16 mouse cellular contexts compared by ENCODE assay signal in genomic region chr3:99858922-99859321, GRCm38 (mm10). TPM values are rescaled to one million over a fixed set of nuclear protein-coding genes. Genes with fewer than 3 reads are reported as not detected.
DNase-seq lines count a peak whose midpoint lies in the region; ATAC-seq and TF ChIP-seq lines count a peak whose summit lies in the region.
"Had no signal": no experiment of that assay in that cellular context is flagged by ENCODE, and none has a peak within 500 bp of the region (broad histone marks: within the 10 kb centered on the region; RNA-seq: fewer than 3 reads in every experiment).

No protein-coding gene starts in this region.

- H3K4me3 ChIP-seq in CH12.LX (replicated peaks in 1 of 3; ENCODE audit: low read depth in 2 of 3, low read length in 2 of 3, poor library complexity in 1 of 3), result no peak overlapping the region
- H3K4me3 ChIP-seq: forebrain, embryonic 12.5 days had no signal

- H3K9ac ChIP-seq in CH12.LX (ENCODE audit: insufficient read depth, low read depth), result no peak overlapping the region
- H3K9ac ChIP-seq: forebrain, embryonic 12.5 days had no signal

- H3K27ac ChIP-seq in CH12.LX (ENCODE audit: insufficient read depth, low read depth), result no peak overlapping the region
- H3K27ac ChIP-seq: forebrain, embryonic 12.5 days had no signal

- in situ Hi-C loops in CH12.LX (cut with MboI; ENCODE audit: low pct_ligation_motif_present, low pct_unique_long_range_greater_than_20kb, low sequenced_read_pairs), result no loop called here

- peaks cover 0 to 20% of the 10 kb centered on the region in 2 experiments; a peak in 2 of 4 replicates for H3K4me1 ChIP-seq in CH12.LX (ENCODE audit: control insufficient read depth in 1 of 2, insufficient read depth in 2 of 2)
- H3K4me1 ChIP-seq: forebrain, embryonic 12.5 days had no signal

- no peak overlapping the region for H3K4me2 ChIP-seq in CH12.LX (ENCODE audit: insufficient read depth, low read depth, poor library complexity, severe bottlenecking)
- H3K4me2 ChIP-seq: forebrain, embryonic 12.5 days had no signal

- peak; percentile 40 for TF ChIP-seq RAD21 in CH12.LX (IDR thresholded peaks at IDR 0.05; ENCODE audit: low read depth, low read length)

- no peaks in the 10 kb centered on the region for H3K79me2 ChIP-seq in CH12.LX (replicated peaks; ENCODE audit: control insufficient read depth, extremely low read depth, insufficient read depth, poor library complexity, severe bottlenecking)

- TF ChIP-seq POLR2A in CH12.LX (IDR thresholded peaks at IDR 0.05; ENCODE audit: low read depth, low read length), result no peak

- TF ChIP-seq CTCF in CH12.LX (conservative IDR thresholded peaks at IDR 0.05 in 1 of 2, IDR thresholded peaks at IDR 0.05 in 1 of 2; ENCODE audit: low read depth in 2 of 2, low read length in 2 of 2), result peak; percentile 24 to 60; a peak in 2 of 4 replicates

- H3K9me3 ChIP-seq in CH12.LX (replicated peaks; ENCODE audit: low read length), result no peaks in the 10 kb centered on the region
- H3K9me3 ChIP-seq: forebrain, embryonic 12.5 days had no signal

- no peak for ATAC-seq in erythroid progenitor cell, adult 5-6 weeks (replicated peaks; ENCODE audit: low FRiP score, poor library complexity, severe bottlenecking)

- TF ChIP-seq EP300 in CH12.LX (IDR thresholded peaks at IDR 0.05; ENCODE audit: low read length), result no peak

- peak; percentile 10 to 33 for DNase-seq in cerebellum, postnatal 14 days
- no peak for DNase-seq in cerebellum, postnatal 36 days
- DNase-seq in kidney, postnatal 4 days, result peak; percentile 26 to 27
- DNase-seq in kidney, adult 8-10 months, result no peak
- peak; percentile 18 for DNase-seq in CH12.LX (ENCODE audit: extremely low read depth)
- peak; percentile 23 for DNase-seq in R1 (ENCODE audit: low read depth, low spot score)
- no peak for DNase-seq in urinary bladder, postnatal 25 days (ENCODE audit: low spot score)
- DNase-seq: adrenal gland, adult 2 months; cerebellum, adult 9-10 months; spleen, adult 18-20 months had no signal

- no peaks in the 10 kb centered on the region for H3K27me3 ChIP-seq in CH12.LX (replicated peaks)
- H3K27me3 ChIP-seq: forebrain, embryonic 12.5 days had no signal

- dilution Hi-C loops in CH12.LX (cut with MboI; ENCODE audit: extremely low pct_ligation_motif_present, extremely low pct_unique_long_range_greater_than_20kb, low sequenced_read_pairs), result no loop called here

- no peaks in the 10 kb centered on the region for H3K36me3 ChIP-seq in CH12.LX (replicated peaks in 1 of 2; ENCODE audit: control insufficient read depth in 1 of 2, insufficient read depth in 1 of 2, low read length in 1 of 2)
- H3K36me3 ChIP-seq: forebrain, embryonic 12.5 days had no signal

TF ChIP-seq in CH12.LX, 34 proteins besides CTCF, POLR2A, EP300 and RAD21:
- TF ChIP-seq POLR2AphosphoS2 (IDR thresholded peaks at IDR 0.05; ENCODE audit: low read depth, low read length), result no peak
- TF ChIP-seq TCF12 (IDR thresholded peaks at IDR 0.05; ENCODE audit: low read depth, low read length), result no peak
- no peak for TF ChIP-seq USF1 (IDR thresholded peaks at IDR 0.05; ENCODE audit: low read depth, low read length)
- TF ChIP-seq HCFC1 (IDR thresholded peaks at IDR 0.05; ENCODE audit: low read depth, low read length), result no peak
- no peak for TF ChIP-seq PAX5 (IDR thresholded peaks at IDR 0.05; ENCODE audit: low read length)
- TF ChIP-seq MXI1 (IDR thresholded peaks at IDR 0.05; ENCODE audit: low read depth, low read length), result no peak
- TF ChIP-seq SMC3 (IDR thresholded peaks at IDR 0.05; ENCODE audit: low read depth, low read length), result peak; percentile 51

RNA-seq across cellular contexts. Expression of gene Spag17, which starts 26.3 kb away (rescaled TPM):
- total RNA-seq in CH12.LX (2012; rRNA removed), result not detected in 2 replicates
- total RNA-seq in CH12.LX (2014; rRNA removed), result not detected in 2 replicates
- polyA plus RNA-seq in CH12.LX (2012; ENCODE audit: insufficient read length, low read depth), result not detected in 2 replicates
- total RNA-seq in erythroid progenitor cell, adult 5-6 weeks (2015; ENCODE audit: low replicate concordance), result not detected in 2 replicates
- not detected in 2 replicates for total RNA-seq in erythroid progenitor cell, adult 5-6 weeks (2017; ENCODE audit: low replicate concordance)
- total RNA-seq: adrenal gland, adult 2 months; heart, adult 8-10 months; heart, postnatal 25 days; megakaryocyte, adult 5-6 weeks had no signal
- polyA plus RNA-seq: large intestine, adult 2 months had no signal

Comparison
In these comparisons a context has a peak if more than half of its experiments do, and no peak if none do; other contexts are left out.
1. DNase-seq: peak in cerebellum, postnatal 14 days (2 of 2), kidney, postnatal 4 days (2 of 2), CH12.LX (single experiment) and R1 (single experiment); none in cerebellum, postnatal 36 days (0 of 2), kidney, adult 8-10 months (0 of 2) and urinary bladder, postnatal 25 days (single experiment).